Mouse (Mus musculus) adrenal gland, postnatal 4 days (tissue): ENCODE data around the gene Zfp973. TPM values are rescaled to one million over a fixed set of nuclear protein-coding genes. Genes with fewer than 3 reads are reported as not detected.
"Not testable (repeated sequence)": the region's sequence is repeated elsewhere in the genome, so short reads cannot be mapped to it uniquely, and the experiment has no call there.

Experiments
- DNase-seq, 2 experiments: peaks; one replicate each; pipeline ENCODE4 v3.0.0; 2021 to 2022; ENCODE audit warnings: low spot score in 2 of 2, mixed read lengths in 2 of 2
- long read RNA-seq, 2 experiments: library from polyadenylated mRNA; stranded (forward); transcript quantifications; one replicate each; pipeline ENCODE4 v2.0.0; 2021
- total RNA-seq, 2 experiments: library from RNA; stranded (reverse); gene quantifications; 2 replicates each; pipeline ENCODE4 v1.2.3; 2021

Gene Zfp973
- total RNA-seq = 10 to 100 TPM in 1 of 2 experiments, 1 to 10 TPM in 1; 8.5 to 10.9 TPM
- long read RNA-seq, experiment 1, partial matches to known transcripts = 0 of 2 reads
- long read RNA-seq, experiment 1, other reads (novel, unspliced or antisense) = 1 of 2 reads
- long read RNA-seq, experiment 2, partial matches to known transcripts = 1 of 5 reads
- long read RNA-seq, experiment 2, other reads (novel, unspliced or antisense) = 3 of 5 reads

DNA sequence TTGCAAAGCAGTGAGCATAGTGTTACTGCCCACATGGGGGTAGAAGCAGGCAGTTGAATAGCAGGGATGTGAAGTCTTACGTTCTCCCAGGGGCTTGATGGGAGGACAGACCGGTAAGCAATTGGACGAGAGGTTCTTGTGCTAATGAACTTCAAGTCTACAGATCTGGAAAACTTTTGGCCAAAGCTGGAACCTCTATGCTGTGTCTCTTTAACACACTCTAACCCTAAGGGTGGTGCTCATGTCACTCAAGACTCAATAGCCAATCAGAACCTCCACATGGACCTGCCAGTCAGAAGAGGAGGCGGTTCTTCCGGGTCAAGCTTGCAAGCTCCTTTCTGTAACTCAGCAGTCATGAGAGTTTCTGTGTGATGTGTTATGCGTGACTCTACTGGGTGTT lies at the start of gene Zfp973:
TSS of gene Zfp973 (plus strand) at position 301 of the 400 bp plus-strand sequence.
- DNase-seq = not testable (repeated sequence)

DNA sequence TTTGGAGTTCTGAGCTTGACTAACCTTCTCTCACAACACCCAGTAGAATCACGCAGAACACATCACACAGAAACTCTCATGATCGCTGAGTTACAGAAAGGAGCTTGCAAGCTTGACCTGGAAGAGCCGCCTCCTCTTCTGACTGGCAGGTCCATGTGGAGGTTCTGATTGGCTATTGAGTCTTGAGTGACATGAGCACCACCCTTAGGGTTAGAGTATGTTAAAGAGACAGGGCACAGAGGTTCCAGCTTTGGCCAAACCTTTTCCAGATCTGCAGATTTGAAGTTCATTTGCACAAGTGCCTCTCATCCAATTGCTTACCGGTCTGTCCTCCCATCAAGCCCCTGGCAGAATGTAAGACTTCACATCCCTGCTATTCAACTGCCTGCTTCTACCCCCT lies 34.1 kb upstream of the Zfp973 start, which contains the start of gene Gm14308:
TSS of gene Gm14308 (minus strand) at position 101 of the 400 bp plus-strand sequence.
- DNase-seq = not testable (repeated sequence)

DNA sequence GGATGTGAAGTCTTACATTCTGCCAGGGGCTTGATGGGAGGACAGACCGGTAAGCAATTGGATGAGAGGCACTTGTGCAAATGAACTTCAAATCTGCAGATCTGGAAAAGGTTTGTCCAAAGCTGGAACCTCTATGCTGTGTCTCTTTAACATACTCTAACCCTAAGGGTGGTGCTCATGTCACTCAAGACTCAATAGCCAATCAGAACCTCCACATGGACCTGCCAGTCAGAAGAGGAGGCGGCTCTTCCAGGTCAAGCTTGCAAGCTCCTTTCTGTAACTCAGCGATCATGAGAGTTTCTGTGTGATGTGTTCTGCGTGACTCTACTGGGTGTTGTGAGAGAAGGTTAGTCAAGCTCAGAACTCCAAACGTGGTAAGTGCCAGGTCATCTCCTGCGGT lies 37.7 kb downstream of the Zfp973 start, which contains the start of gene Gm14305:
TSS of gene Gm14305 (plus strand) at position 278 of the 400 bp plus-strand sequence.
- DNase-seq = not testable (repeated sequence)

Other genes starting within 250 kb of the Zfp973 start
- 10 to 100 TPM in 1 of 2 experiments, 1 to 10 TPM in 1; 8.4 to 15.4 TPM for gene Gm14435, start 246.9 kb upstream of the Zfp973 start, total RNA-seq
- gene Gm14434, start 183.7 kb upstream of the Zfp973 start, total RNA-seq = not detected
- not detected for gene Zfp967, start 149.5 kb upstream of the Zfp973 start, total RNA-seq
- 1 to 10 TPM; 3.6 to 5.9 TPM for gene Gm14308, start 34.2 kb upstream of the Zfp973 start, total RNA-seq
- gene Gm14305, start 37.8 kb downstream of the Zfp973 start, total RNA-seq = 10 to 100 TPM; 11.6 to 13.3 TPM
- gene Gm14295, start 128.1 kb downstream of the Zfp973 start, total RNA-seq = 10 to 100 TPM in 1 of 2 experiments, 1 to 10 TPM in 1; 9.4 to 11.3 TPM
- gene Gm14408, start 160.6 kb downstream of the Zfp973 start, total RNA-seq = not detected